Mouse (Mus musculus) layer of hippocampus, adult 11-12 months (tissue): ENCODE measurements around the gene Mfsd6l.
A peak's percentile ranks its signal among the peaks of the same experiment; 100 is the strongest.

Source experiments
- DNase-seq: peaks from one replicate; pipeline ENCODE4 v3.0.0; 2022; ENCODE audit warnings: low spot score

Gene Mfsd6l

GRCm38 (mm10) chr11:68553981-68554471 is 2.0 kb upstream of the Mfsd6l start:
- no peak for DNase-seq

- no peak for DNase-seq
Observed at GRCm38 (mm10) chr11:68559546-68559945, 3.6 kb downstream of the Mfsd6l start.

GRCm38 (mm10) chr11:68561957-68562950 is 6.3 kb downstream of the Mfsd6l start:
- no peak for DNase-seq

GRCm38 (mm10) chr11:68564356-68565031 is 8.5 kb downstream of the Mfsd6l start:
- no peak for DNase-seq

- no peak for DNase-seq
Observed at GRCm38 (mm10) chr11:68565032-68565429, 9.0 kb downstream of the Mfsd6l start.

- DNase-seq, result peak; percentile 91
Observed at GRCm38 (mm10) chr11:68566447-68567059, 10.6 kb downstream of the Mfsd6l start.

- DNase-seq, result no peak
Observed at GRCm38 (mm10) chr11:68570861-68571260, 14.9 kb downstream of the Mfsd6l start.

GRCm38 (mm10) chr11:68577076-68577475 is 21.1 kb downstream of the Mfsd6l start:
- DNase-seq, result no peak

- peak; percentile 49 for DNase-seq
Observed at GRCm38 (mm10) chr11:68579462-68579881, 23.5 kb downstream of the Mfsd6l start.

- DNase-seq, result no peak
Observed at GRCm38 (mm10) chr11:68580566-68580965, 24.6 kb downstream of the Mfsd6l start.

GRCm38 (mm10) chr11:68583225-68583624 is 27.2 kb downstream of the Mfsd6l start:
- peak; percentile 54 for DNase-seq

- no peak for DNase-seq
Observed at GRCm38 (mm10) chr11:68583906-68584480, 28.0 kb downstream of the Mfsd6l start.

- DNase-seq, result no peak
Observed at GRCm38 (mm10) chr11:68585890-68586289, 29.9 kb downstream of the Mfsd6l start.

- no peak for DNase-seq
Observed at GRCm38 (mm10) chr11:68586721-68587120, 30.7 kb downstream of the Mfsd6l start, which contains the start of gene Ccdc42. Gene Ccdc42 (plus strand): TSS chr11:68587021.

GRCm38 (mm10) chr11:68589055-68589809 is 33.2 kb downstream of the Mfsd6l start:
- peak; percentile 91 for DNase-seq

- DNase-seq, result no peak
Observed at GRCm38 (mm10) chr11:68591708-68592107, 35.7 kb downstream of the Mfsd6l start.

GRCm38 (mm10) chr11:68593247-68593646 is 37.3 kb downstream of the Mfsd6l start:
- DNase-seq, result no peak

GRCm38 (mm10) chr11:68597912-68598311 is 41.9 kb downstream of the Mfsd6l start:
- no peak for DNase-seq

- no peak for DNase-seq
Observed at GRCm38 (mm10) chr11:68600551-68601021, 44.6 kb downstream of the Mfsd6l start.

GRCm38 (mm10) chr11:68601486-68601991 is 45.6 kb downstream of the Mfsd6l start:
- no peak for DNase-seq
